Mouse (Mus musculus) heart, embryonic 10.5 days (tissue): ENCODE measurements around the gene Erp44. TPM values are rescaled to one million over a fixed set of nuclear protein-coding genes. Genes with fewer than 3 reads are reported as not detected.

Experiments
- microRNA counts: library from miRNA; unstranded; fragments of <30 nt; microRNA quantifications from one replicate; lab custom pipeline; 2017
- microRNA-seq: library from miRNA; unstranded; fragments of <30 nt; microRNA quantifications from one replicate; pipeline ENCODE4, GENCODE M21; 2017
- polyA plus RNA-seq: library from polyadenylated mRNA; unstranded; fragments of >200 nt; fragmentation: Nextera tagmentation; extraction: Ambion mirVana; gene quantifications from 2 replicates; pipeline ENCODE4 v1.2.1, GENCODE M21; 2016

Erp44 gene
- polyA plus RNA-seq, 1 experiment from 2014 or later, result 69.8 TPM

MicroRNA genes within 50 kb of the gene (microRNA counts, 519-probe panel; counts per million panel counts)
- microRNA mmu-miR-1958 (lab: Ali Mortazavi, UCI), result not detected

Small RNAs within 50 kb of the gene (microRNA-seq; reads per million reads assigned to microRNA genes)
- gene Mir1958, result not detected

Other genes with a start within 250 kb of the Erp44 start
- gene Nr4a3, start 234.4 kb downstream of the Erp44 start, polyA plus RNA-seq, result 0.09 and 0.12 TPM in 2 replicates
- 20.6 and 24.3 TPM in 2 replicates for gene Stx17, start 154.6 kb downstream of the Erp44 start, polyA plus RNA-seq
- gene Invs, start 202 bp upstream of the Erp44 start, polyA plus RNA-seq, result 5.8 and 7.1 TPM in 2 replicates
- gene Tex10, start 193.9 kb upstream of the Erp44 start, polyA plus RNA-seq, result 46.5 and 62.0 TPM in 2 replicates